Mouse (Mus musculus) limb, embryonic 11.5 days (tissue): ENCODE measurements around the gene Gtf3a. TPM values are rescaled to one million over a fixed set of nuclear protein-coding genes. Genes with fewer than 3 reads are reported as not detected.

ENCODE experiments used
- ATAC-seq: fragments of 200-750 bp; cut with Nextera tagmentation; 2 replicates; pipeline ENCODE4 v1.8.0; 2017; ENCODE audit warnings: low read depth; ENCODE audit not compliant: insufficient number of reproducible peaks, low FRiP score, low TSS enrichment
- DNase-seq: peaks from one replicate; pipeline ENCODE4 v3.0.0-alpha.2; 2015; ENCODE audit warnings: low spot score
- H3K27ac ChIP-seq: fragments of 300-500 bp; sonication (generic); replicated peaks from 2 replicates; pipeline ENCODE4 v1.5.1; 2014; ENCODE audit warnings: low read depth, mild to moderate bottlenecking, low read length
- H3K27me3 ChIP-seq: fragments of 300-500 bp; sonication (generic); 2 replicates; pipeline ENCODE4 v1.6.1; 2014; ENCODE audit warnings: mild to moderate bottlenecking, low read length, mixed read lengths; ENCODE audit not compliant: control insufficient read depth, insufficient read depth
- H3K36me3 ChIP-seq: fragments of 300-500 bp; sonication (generic); 2 replicates; pipeline ENCODE4 v1.6.1; 2014; ENCODE audit warnings: mild to moderate bottlenecking, low read length, moderate library complexity, mixed read lengths; ENCODE audit not compliant: control insufficient read depth, insufficient read depth
- H3K4me1 ChIP-seq: fragments of 300-500 bp; sonication (generic); 2 replicates; pipeline ENCODE4 v1.6.1; 2014; ENCODE audit warnings: low read length, mixed read lengths; ENCODE audit not compliant: control insufficient read depth, insufficient read depth
- H3K4me2 ChIP-seq: fragments of 300-500 bp; sonication (generic); 2 replicates; pipeline ENCODE4 v1.6.1; 2014; ENCODE audit warnings: low read depth, mild to moderate bottlenecking, moderate library complexity; ENCODE audit not compliant: severe bottlenecking
- H3K4me3 ChIP-seq: fragments of 300-500 bp; sonication (generic); 2 replicates; pipeline ENCODE4 v1.5.1; 2014; ENCODE audit warnings: low read depth, low read length
- H3K9ac ChIP-seq: fragments of 300-500 bp; sonication (generic); 2 replicates; pipeline ENCODE4 v1.6.1; 2014; ENCODE audit warnings: mild to moderate bottlenecking, low read length
- H3K9me3 ChIP-seq: fragments of 300-500 bp; sonication (generic); 2 replicates; pipeline ENCODE4 v1.6.1; 2016; ENCODE audit warnings: low read length; ENCODE audit not compliant: control insufficient read depth
- WGBS: fragments of 180-500 bp; shearing (Covaris S2); extraction: QIAGEN DNeasy Blood & Tissue Kit; methylation state at CpG from one replicate; pipeline ENCODE4 v1.1.7; 2014; 5-methylcytosine and 5-hydroxymethylcytosine counted together
- polyA plus RNA-seq: library from polyadenylated mRNA; unstranded; fragments of >200 nt; fragmentation: Nextera tagmentation; extraction: Ambion mirVana; gene quantifications from 2 replicates; pipeline ENCODE4 v1.2.1, GENCODE M21; 2014

The Gtf3a gene
- polyA plus RNA-seq, 1 experiment from 2014 or later = 122 TPM

GRCm38 (mm10) chr5:146981376-146981775 is 32.9 kb downstream of the Gtf3a start:
- H3K27ac ChIP-seq = no peak overlapping the region
- H3K9ac ChIP-seq = no peak overlapping the region
- WGBS = 85% methylated on average over 6 of the region's 6 CpGs
- no peak overlapping the region for H3K4me3 ChIP-seq
- H3K27me3 ChIP-seq = no peaks in the 10 kb centered on the region
- H3K4me2 ChIP-seq = no peak overlapping the region
- no peaks in the 10 kb centered on the region for H3K9me3 ChIP-seq
- H3K36me3 ChIP-seq = no peaks in the 10 kb centered on the region
- H3K4me1 ChIP-seq = no peaks in the 10 kb centered on the region
- ATAC-seq (no peak), DNase-seq (no peak)

DNA sequence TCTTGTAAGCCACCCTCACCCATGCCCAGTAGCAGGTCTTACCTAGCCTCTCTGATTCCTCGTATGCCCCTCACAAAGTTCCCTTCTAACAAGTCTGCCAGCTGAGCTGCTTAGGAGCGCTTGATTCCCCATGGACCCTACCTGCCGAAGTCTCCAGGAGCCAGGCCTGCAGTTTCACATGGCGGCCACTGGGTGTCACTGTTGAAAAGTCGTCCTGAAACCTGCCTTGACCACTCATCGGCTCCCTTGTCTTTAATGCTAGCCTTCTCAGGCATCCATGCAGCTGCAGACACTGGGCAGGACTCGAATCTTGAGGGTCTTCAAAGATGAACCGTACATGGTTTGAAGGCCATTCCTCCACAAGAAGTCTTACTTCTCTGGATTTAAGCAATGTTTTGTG is 34.8 kb downstream of the Gtf3a start:
- 9% methylated on average over 8 of the region's 8 CpGs for WGBS
- Histone ChIP-seq H3K4me1 (no peaks in the 10 kb centered on the region), H3K9ac (no peak overlapping the region), H3K27me3 (no peaks in the 10 kb centered on the region), H3K36me3 (no peaks in the 10 kb centered on the region), H3K4me2 (no peak overlapping the region), H3K9me3 (no peaks in the 10 kb centered on the region), H3K4me3 (no peak overlapping the region), H3K27ac (no peak overlapping the region)
- ATAC-seq = peak; percentile 63; the same call in 1 of the 2 replicates
- DNase-seq = peak; percentile 86

DNA sequence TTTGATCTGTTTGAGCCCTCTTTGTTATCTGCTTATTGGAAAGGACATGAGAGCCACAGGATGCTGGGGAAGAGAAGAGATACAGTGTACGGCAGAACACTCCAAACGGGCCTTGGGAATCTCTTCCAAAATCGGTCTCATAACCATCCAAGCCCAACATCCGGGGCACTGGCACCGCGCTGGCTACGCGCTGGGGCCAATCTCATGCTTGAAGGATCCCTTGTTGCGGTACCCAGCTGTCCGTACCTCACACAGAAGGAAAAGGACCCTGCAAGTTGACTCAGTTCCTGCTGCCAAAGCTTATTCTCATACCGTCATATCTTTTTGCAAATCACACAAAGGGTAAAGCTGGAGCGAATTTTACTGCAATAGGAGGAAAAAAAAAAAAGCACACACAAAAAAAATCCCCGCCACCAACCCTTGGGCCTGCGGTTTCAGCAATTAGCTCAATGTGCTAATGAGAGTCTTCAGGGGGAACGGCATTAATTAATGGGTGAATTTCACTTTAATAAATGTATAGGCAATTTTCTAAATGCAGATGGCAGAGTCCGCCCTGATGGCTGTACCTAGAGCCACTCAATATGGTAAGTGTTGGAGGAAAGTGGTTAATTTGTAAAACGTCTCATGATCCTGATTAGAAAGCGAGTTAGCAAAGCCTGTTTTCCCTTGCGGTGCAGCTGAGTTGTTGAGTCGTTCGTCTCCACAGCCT is 37.4 kb downstream of the Gtf3a start:
- Histone ChIP-seq H3K9me3 (no peaks in the 10 kb centered on the region), H3K36me3 (no peaks in the 10 kb centered on the region), H3K9ac (no peak overlapping the region), H3K4me2 (no peak overlapping the region), H3K27ac (no peak overlapping the region), H3K4me1 (no peaks in the 10 kb centered on the region), H3K4me3 (no peak overlapping the region), H3K27me3 (no peaks in the 10 kb centered on the region)
- DNase-seq = no peak
- no peak for ATAC-seq
- 65% methylated on average over 21 of the region's 21 CpGs for WGBS

DNA sequence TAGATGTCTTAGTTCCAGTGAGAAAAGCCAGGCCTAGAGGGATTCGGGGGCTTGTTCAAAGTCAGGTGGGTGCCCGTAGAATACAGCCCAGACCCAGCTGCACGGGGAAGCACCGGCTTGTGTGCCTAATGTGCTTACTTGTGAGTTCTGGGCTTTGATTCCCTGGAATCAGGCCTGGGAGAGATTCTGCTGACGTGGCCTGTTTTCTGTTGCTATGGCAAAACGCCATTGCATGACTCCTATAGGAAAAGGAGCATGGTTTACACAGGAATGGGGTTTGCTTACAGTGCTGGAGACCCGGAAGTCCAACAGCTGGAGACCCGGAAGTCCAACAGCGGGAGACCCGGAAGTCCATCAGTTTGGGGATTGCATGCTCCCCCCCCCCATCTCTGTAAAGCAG is 39.1 kb downstream of the Gtf3a start:
- Histone ChIP-seq H3K9me3 (no peaks in the 10 kb centered on the region), H3K4me2 (no peak overlapping the region), H3K36me3 (no peaks in the 10 kb centered on the region), H3K27ac (no peak overlapping the region), H3K4me3 (no peak overlapping the region), H3K27me3 (no peaks in the 10 kb centered on the region), H3K4me1 (no peaks in the 10 kb centered on the region), H3K9ac (no peak overlapping the region)
- WGBS = 88% methylated on average over 10 of the region's 10 CpGs
- ATAC-seq = no peak
- DNase-seq = no peak

DNA sequence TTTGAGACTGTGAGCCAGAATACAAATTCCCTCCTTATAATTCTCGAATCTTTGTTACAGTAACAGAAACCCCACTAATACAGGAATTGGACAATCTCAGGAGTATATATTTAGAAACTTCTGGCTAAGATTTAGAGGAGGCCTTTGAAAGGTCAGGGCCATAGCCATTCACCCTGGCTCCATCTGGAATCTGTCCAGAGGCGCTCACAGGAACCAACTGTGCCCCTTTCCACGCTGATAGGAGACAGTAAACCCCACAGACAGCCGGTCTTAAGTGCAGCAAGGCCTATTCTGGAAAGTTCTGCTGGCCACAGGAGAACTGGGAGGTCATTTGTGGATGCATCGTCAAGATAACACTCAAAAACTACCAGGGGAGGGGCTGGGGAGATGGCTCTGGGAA is 40.6 kb downstream of the Gtf3a start:
- DNase-seq (no peak), ATAC-seq (no peak)
- H3K27me3 ChIP-seq = no peaks in the 10 kb centered on the region
- 83% methylated on average over 5 of the region's 5 CpGs for WGBS
- no peaks in the 10 kb centered on the region for H3K36me3 ChIP-seq
- H3K4me1 ChIP-seq = no peaks in the 10 kb centered on the region
- no peak overlapping the region for H3K27ac ChIP-seq
- no peak overlapping the region for H3K4me3 ChIP-seq
- H3K4me2 ChIP-seq = no peak overlapping the region
- H3K9ac ChIP-seq = no peak overlapping the region
- H3K9me3 ChIP-seq = no peaks in the 10 kb centered on the region

DNA sequence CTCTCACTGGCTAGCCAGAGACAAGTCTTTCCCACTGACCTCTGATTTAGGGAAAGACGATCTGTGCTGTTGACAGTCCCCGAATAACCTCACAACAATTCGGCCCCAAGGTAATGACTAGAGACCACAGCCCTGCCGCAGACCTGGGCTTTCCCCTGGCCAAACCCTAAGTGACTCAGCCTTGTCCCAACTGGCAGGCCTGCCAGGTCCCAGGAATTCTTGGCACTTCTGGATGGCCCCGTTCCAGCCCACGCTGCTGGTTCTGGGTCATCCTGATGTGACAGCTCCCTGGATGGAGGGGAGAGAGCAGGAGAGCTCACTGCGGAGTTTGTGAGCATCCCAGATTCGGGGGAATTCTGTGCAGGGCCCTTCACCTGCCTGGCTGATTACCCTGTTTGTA is 45.1 kb downstream of the Gtf3a start:
- Histone ChIP-seq H3K27ac (no peak overlapping the region), H3K4me2 (no peak overlapping the region), H3K4me1 (no peaks in the 10 kb centered on the region), H3K36me3 (no peaks in the 10 kb centered on the region), H3K27me3 (no peaks in the 10 kb centered on the region), H3K9ac (no peak overlapping the region), H3K9me3 (no peaks in the 10 kb centered on the region), H3K4me3 (no peak overlapping the region)
- DNase-seq (no peak), ATAC-seq (no peak)
- WGBS = 63% methylated on average over 8 of the region's 8 CpGs

GRCm38 (mm10) chr5:146994973-146995372 is 46.5 kb downstream of the Gtf3a start:
- 75% methylated on average over 6 of the region's 6 CpGs for WGBS
- Histone ChIP-seq H3K4me1 (no peaks in the 10 kb centered on the region), H3K9me3 (no peaks in the 10 kb centered on the region), H3K4me3 (no peak overlapping the region), H3K27me3 (no peaks in the 10 kb centered on the region), H3K9ac (no peak overlapping the region), H3K4me2 (no peak overlapping the region), H3K36me3 (no peaks in the 10 kb centered on the region), H3K27ac (no peak overlapping the region)
- ATAC-seq = no peak
- no peak for DNase-seq

DNA sequence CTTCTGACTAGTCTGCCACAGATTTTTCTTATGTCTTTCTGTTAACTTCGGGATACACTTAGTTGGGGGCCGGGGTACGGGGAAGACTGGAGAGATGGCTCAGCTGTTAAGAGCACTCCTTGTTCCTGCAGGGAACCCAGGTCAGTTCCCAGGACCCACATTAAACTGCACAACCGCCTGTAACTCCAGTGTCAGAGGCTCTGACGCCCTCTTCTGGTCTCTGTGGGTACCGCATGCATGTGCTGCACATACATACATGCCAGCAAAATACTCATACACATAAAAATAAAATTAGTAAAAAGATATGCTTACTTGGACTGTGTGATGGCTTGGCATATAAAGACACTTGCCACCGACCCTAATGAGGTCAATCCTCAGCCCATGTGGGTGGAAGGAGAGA is 48.4 kb downstream of the Gtf3a start:
- 80% methylated on average over 7 of the region's 7 CpGs for WGBS
- Histone ChIP-seq H3K4me3 (no peak overlapping the region), H3K36me3 (no peaks in the 10 kb centered on the region), H3K9ac (no peak overlapping the region), H3K4me2 (no peak overlapping the region), H3K27me3 (no peaks in the 10 kb centered on the region), H3K27ac (no peak overlapping the region), H3K4me1 (no peaks in the 10 kb centered on the region), H3K9me3 (no peaks in the 10 kb centered on the region)
- DNase-seq = no peak
- ATAC-seq = no peak

DNA sequence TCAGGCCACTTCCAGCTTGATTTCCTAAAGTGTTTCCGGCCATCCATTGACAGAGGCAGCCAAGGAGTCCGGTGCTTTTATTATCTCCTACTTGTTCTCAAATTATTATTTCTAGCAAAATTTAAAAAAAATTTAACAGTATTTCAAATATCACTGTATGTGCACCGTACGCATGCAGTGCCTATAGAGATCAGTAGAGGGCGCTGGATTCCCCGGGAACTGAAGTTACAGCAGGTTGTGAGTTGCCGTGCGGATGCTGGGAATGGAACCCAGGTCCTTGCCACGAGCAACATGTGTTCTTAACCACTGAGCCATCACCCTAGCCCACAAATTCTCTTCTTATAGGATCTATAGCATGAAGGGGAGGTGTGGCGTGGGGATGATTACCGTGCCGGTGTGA is 50.3 kb downstream of the Gtf3a start:
- WGBS = 90% methylated on average over 12 of the region's 12 CpGs
- no peak overlapping the region for H3K4me2 ChIP-seq
- H3K36me3 ChIP-seq = no peaks in the 10 kb centered on the region
- ATAC-seq = no peak
- no peak for DNase-seq
- H3K27ac ChIP-seq = no peak overlapping the region
- H3K27me3 ChIP-seq = no peaks in the 10 kb centered on the region
- H3K9ac ChIP-seq = no peak overlapping the region
- H3K4me1 ChIP-seq = no peaks in the 10 kb centered on the region; the same call in 1 of the 2 replicates
- H3K9me3 ChIP-seq = no peaks in the 10 kb centered on the region
- no peak overlapping the region for H3K4me3 ChIP-seq
